Mouse (Mus musculus) forebrain, embryonic 11.5 days (tissue): Measurements from ENCODE around the gene Urod. TPM values are rescaled to one million over a fixed set of nuclear protein-coding genes. Genes with fewer than 3 reads are reported as not detected.

ENCODE experiments used
- ATAC-seq: fragments of 200-750 bp; cut with Nextera tagmentation; replicated peaks from 2 replicates; pipeline ENCODE4 v1.8.0; 2017; ENCODE audit warnings: moderate TSS enrichment; ENCODE audit not compliant: low FRiP score
- DNase-seq: peaks from one replicate; pipeline ENCODE4 v3.0.0-alpha.2; 2017; ENCODE audit warnings: low spot score
- H3K27ac ChIP-seq: fragments of 300-500 bp; sonication (generic); 2 replicates; pipeline ENCODE4 v1.5.1; 2014; ENCODE audit warnings: low read depth, low read length
- H3K27me3 ChIP-seq: fragments of 300-500 bp; sonication (generic); 2 replicates; pipeline ENCODE4 v1.6.1; 2014; ENCODE audit warnings: mild to moderate bottlenecking, low read length, mixed read lengths; ENCODE audit not compliant: control insufficient read depth, insufficient read depth
- H3K36me3 ChIP-seq: fragments of 300-500 bp; sonication (generic); 2 replicates; pipeline ENCODE4 v1.6.1; 2014; ENCODE audit warnings: mild to moderate bottlenecking, low read length, moderate library complexity, mixed read lengths; ENCODE audit not compliant: control insufficient read depth, insufficient read depth
- H3K4me1 ChIP-seq: fragments of 300-500 bp; sonication (generic); replicated peaks from 2 replicates; pipeline ENCODE4 v1.6.1; 2014; ENCODE audit warnings: low read length, mixed read lengths; ENCODE audit not compliant: control insufficient read depth, insufficient read depth
- H3K4me2 ChIP-seq: fragments of 300-500 bp; sonication (generic); 2 replicates; pipeline ENCODE4 v1.6.1; 2014; ENCODE audit warnings: low read depth, mild to moderate bottlenecking, low read length, moderate library complexity, mixed read lengths; ENCODE audit not compliant: severe bottlenecking
- H3K4me3 ChIP-seq: fragments of 300-500 bp; sonication (generic); 2 replicates; pipeline ENCODE4 v1.5.1; 2014; ENCODE audit warnings: low read depth, low read length
- H3K9ac ChIP-seq: fragments of 300-500 bp; sonication (generic); 2 replicates; pipeline ENCODE4 v1.6.1; 2014; ENCODE audit warnings: low read length
- H3K9me3 ChIP-seq: fragments of 300-500 bp; sonication (generic); 2 replicates; pipeline ENCODE4 v1.6.1; 2016; ENCODE audit warnings: low read length, mixed read lengths; ENCODE audit not compliant: control insufficient read depth
- WGBS: fragments of 180-500 bp; shearing (Covaris S2); extraction: QIAGEN DNeasy Blood & Tissue Kit; methylation state at CpG from one replicate; pipeline ENCODE4 v1.1.7; 2014; 5-methylcytosine and 5-hydroxymethylcytosine counted together
- polyA plus RNA-seq: library from polyadenylated mRNA; unstranded; fragments of >200 nt; fragmentation: Nextera tagmentation; extraction: Ambion mirVana; gene quantifications from 2 replicates; pipeline ENCODE4 v1.2.1, GENCODE M21; 2014

The Urod gene
- polyA plus RNA-seq = 84.1 and 88.3 TPM in 2 replicates

GRCm38 (mm10) chr4:116993672-116994621 lies at the start of gene Urod:
TSS of gene Urod (minus strand) at chr4:116994413.
- H3K4me2 ChIP-seq = peak within 1 kb of the TSS; percentile 98
- H3K27me3 ChIP-seq = no peaks in the 10 kb centered on the region
- H3K4me3 ChIP-seq = peak within 1 kb of the TSS; percentile 90
- H3K27ac ChIP-seq = peak within 1 kb of the TSS; percentile 57; the same call in 1 of the 2 replicates
- ATAC-seq = peak; percentile 90
- peaks cover 14% of the 10 kb centered on the region for H3K4me1 ChIP-seq
- WGBS = 2% methylated on average over 38 of the region's 38 CpGs
- H3K9ac ChIP-seq = peak within 1 kb of the TSS; percentile 77
- H3K9me3 ChIP-seq = no peaks in the 10 kb centered on the region
- no peaks in the 10 kb centered on the region for H3K36me3 ChIP-seq
- DNase-seq = peak; percentile 95

GRCm38 (mm10) chr4:117041283-117041721 lies 47.1 kb upstream of the Urod start:
- WGBS = 67% methylated on average over 4 of the region's 4 CpGs

GRCm38 (mm10) chr4:117040791-117041190 lies 46.6 kb upstream of the Urod start:
- no peak overlapping the region for H3K9ac ChIP-seq
- no peaks in the 10 kb centered on the region for H3K36me3 ChIP-seq
- H3K27ac ChIP-seq = peak overlapping the region; percentile 41; the same call in 1 of the 2 replicates
- no peak for ATAC-seq
- no peaks in the 10 kb centered on the region; the same call in 1 of the 2 replicates for H3K4me1 ChIP-seq
- no peaks in the 10 kb centered on the region for H3K9me3 ChIP-seq
- H3K4me3 ChIP-seq = no peak overlapping the region
- no peaks in the 10 kb centered on the region for H3K27me3 ChIP-seq
- DNase-seq = no peak
- H3K4me2 ChIP-seq = no peak overlapping the region
- 65% methylated on average over 1 of the region's 1 CpGs for WGBS

More at GRCm38 (mm10) chr4:117041283-117041721, 47.1 kb upstream of the Urod start:
- no peaks in the 10 kb centered on the region; the same call in 1 of the 2 replicates for H3K4me1 ChIP-seq
- no peaks in the 10 kb centered on the region for H3K27me3 ChIP-seq
- no peak overlapping the region for H3K4me2 ChIP-seq
- DNase-seq (no peak), ATAC-seq (no peak)
- H3K27ac ChIP-seq = peak overlapping the region; percentile 39; the same call in 1 of the 2 replicates
- no peak overlapping the region for H3K9ac ChIP-seq
- H3K4me3 ChIP-seq = no peak overlapping the region
- H3K9me3 ChIP-seq = no peaks in the 10 kb centered on the region
- no peaks in the 10 kb centered on the region for H3K36me3 ChIP-seq

DNA sequence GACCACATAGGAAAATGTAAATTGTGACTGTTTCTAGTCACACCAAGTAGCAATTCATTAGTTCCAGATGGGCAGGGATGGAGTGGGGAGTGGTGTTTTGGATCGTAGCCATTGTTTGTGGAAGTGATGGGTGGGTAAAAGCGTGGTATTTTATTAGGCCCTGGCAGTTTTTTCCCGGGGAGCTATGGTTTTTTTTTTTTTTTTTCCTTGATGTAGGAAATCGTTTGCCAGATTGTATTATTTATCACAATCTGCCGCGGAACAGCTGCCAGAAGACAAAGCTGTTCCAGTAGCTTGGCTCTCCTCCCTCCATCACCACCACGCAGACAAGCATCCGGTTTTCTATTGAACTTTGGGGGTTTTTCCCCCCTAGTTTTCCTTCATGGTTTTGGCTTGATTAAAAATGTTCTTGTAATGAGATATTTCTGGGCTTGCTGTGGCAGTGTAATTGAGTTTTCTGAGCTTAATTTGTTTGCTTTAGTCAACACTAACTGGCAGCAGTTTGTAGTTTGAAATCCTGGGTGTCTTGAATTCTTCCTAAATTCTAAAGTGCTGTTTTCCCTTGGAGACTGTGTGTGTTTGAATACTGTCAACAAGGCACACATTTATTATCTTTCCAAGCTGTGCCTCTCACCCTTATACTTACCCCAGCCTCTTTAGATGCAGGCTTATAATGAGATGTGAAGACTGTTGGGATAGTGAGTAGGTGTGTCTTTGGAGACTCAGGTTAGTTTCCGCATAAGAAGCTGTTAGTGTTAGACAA lies 45.9 kb upstream of the Urod start:
- DNase-seq (no peak), ATAC-seq (no peak)
- H3K9me3 ChIP-seq = no peaks in the 10 kb centered on the region
- 63% methylated on average over 9 of the region's 9 CpGs for WGBS
- no peak overlapping the region for H3K9ac ChIP-seq
- H3K4me1 ChIP-seq = no peaks in the 10 kb centered on the region; the same call in 1 of the 2 replicates
- H3K4me3 ChIP-seq = no peak overlapping the region
- no peak overlapping the region for H3K4me2 ChIP-seq
- H3K27me3 ChIP-seq = no peaks in the 10 kb centered on the region
- H3K36me3 ChIP-seq = no peaks in the 10 kb centered on the region
- peak overlapping the region; percentile 41; the same call in 1 of the 2 replicates for H3K27ac ChIP-seq

DNA sequence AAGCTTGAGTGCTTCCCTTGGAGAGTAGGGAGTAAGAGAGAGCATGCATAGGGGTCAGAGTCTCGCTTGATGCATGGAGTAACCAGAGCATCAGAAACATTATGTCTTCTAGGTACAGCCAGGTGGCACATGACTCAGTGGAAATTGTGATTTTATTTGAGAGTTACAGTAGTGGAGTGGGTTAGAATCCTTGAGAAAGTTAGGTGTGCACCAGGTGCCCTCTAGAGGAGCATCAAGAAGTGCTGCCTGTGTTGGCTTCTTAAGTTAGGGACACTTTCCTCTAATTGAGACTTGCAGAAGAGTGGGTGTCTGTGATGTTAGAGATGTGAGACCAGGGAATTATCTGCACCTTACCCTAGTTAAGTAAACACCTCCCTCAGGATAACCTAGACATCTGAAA lies 36.9 kb upstream of the Urod start:
- Histone ChIP-seq H3K4me2 (no peak overlapping the region), H3K27me3 (no peaks in the 10 kb centered on the region), H3K9ac (no peak overlapping the region), H3K4me1 (no peaks in the 10 kb centered on the region), H3K27ac (no peak overlapping the region), H3K9me3 (no peaks in the 10 kb centered on the region), H3K36me3 (no peaks in the 10 kb centered on the region), H3K4me3 (no peak overlapping the region)
- ATAC-seq = no peak
- WGBS = 89% methylated on average over 1 of the region's 1 CpGs
- no peak for DNase-seq

GRCm38 (mm10) chr4:117023469-117023868 lies 29.3 kb upstream of the Urod start:
- Histone ChIP-seq H3K4me1 (peaks cover 3% of the 10 kb centered on the region), H3K27ac (no peak overlapping the region), H3K4me2 (no peak overlapping the region), H3K36me3 (no peaks in the 10 kb centered on the region; the same call in 1 of the 2 replicates), H3K9me3 (no peaks in the 10 kb centered on the region), H3K27me3 (no peaks in the 10 kb centered on the region), H3K9ac (no peak overlapping the region), H3K4me3 (no peak overlapping the region)
- 99% methylated on average over 4 of the region's 4 CpGs for WGBS
- no peak for ATAC-seq
- no peak for DNase-seq

DNA sequence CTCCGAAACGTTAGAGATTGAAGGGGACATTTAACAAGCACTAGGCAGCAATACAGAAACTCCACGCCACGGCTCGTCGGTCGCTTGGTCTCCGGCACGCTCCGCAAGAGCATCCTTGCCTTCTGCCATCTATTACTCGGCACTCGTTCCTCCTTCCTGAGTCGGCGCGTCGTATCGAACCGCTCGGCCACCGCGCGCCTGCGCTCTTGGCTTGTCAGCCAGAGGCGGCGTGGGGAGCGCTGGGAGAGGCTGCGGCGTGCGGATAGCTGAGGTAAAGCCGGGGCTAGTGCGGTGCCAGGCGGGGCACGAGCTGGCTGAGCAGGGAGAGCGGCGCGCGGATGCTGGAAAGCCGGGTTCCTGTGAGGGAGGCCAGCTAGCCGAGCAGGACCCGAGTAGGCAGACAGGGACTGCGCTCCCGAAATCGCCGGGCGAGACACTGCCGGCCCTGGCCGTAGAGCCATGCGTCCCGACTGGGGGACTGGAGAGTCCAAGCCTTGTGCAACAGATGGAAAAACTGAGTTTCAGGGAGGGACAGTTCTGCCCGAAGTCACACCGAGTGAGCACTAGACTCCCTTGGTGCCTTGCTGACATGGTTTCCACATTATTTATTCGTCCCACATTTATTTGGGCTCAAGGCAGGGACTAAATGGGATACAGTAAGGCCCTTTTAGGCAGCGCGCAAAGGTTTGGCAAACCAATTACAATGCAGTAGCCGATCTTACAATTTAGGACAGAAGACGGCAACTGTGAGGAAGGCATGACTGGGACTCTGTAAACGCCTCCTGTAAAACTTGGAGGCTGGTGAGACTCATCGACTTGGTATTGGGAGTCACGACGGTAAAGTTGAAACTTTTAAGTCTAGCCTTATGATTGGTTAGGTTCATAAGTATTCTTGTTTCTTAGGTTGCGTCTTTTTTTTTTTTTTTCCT lies 25.3 kb upstream of the Urod start, which contains the start of gene Eif2b3:
Eif2b3 (plus strand) TSS at position 197 of the 929 bp plus-strand sequence.
- Histone ChIP-seq H3K9ac (peak within 1 kb of the TSS; percentile 78), H3K27ac (no peak within 1 kb of the TSS), H3K4me2 (peak within 1 kb of the TSS; percentile 71), H3K9me3 (no peaks in the 10 kb centered on the region), H3K27me3 (no peaks in the 10 kb centered on the region), H3K4me3 (peak within 1 kb of the TSS; percentile 67), H3K36me3 (no peaks in the 10 kb centered on the region; the same call in 1 of the 2 replicates), H3K4me1 (peaks cover 3% of the 10 kb centered on the region)
- 1% methylated on average over 61 of the region's 61 CpGs for WGBS
- DNase-seq (peak; percentile 95), ATAC-seq (peak; percentile 94)
